Mouse (Mus musculus) liver, adult 2 months (tissue): ENCODE data around the gene Podn. TPM values are rescaled to one million over a fixed set of nuclear protein-coding genes. Genes with fewer than 3 reads are reported as not detected.
"Not testable (repeated sequence)": the region's sequence is repeated elsewhere in the genome, so short reads cannot be mapped to it uniquely, and the experiment has no call there.

Experiments
- DNase-seq: peaks from one replicate; pipeline ENCODE4 v3.0.0-alpha.2; 2011; ENCODE audit warnings: low read depth, low spot score; ENCODE audit errors: extremely low read depth
- H3K27ac ChIP-seq: fragments of 200-500 bp; replicated peaks from 2 replicates; pipeline ENCODE4 v1.5.1; 2012; ENCODE audit warnings: low read depth, mild to moderate bottlenecking, control low read depth, inconsistent platforms, low read length; ENCODE audit not compliant: insufficient read depth
- H3K27me3 ChIP-seq: fragments of 200-500 bp; 2 replicates; pipeline ENCODE4 v1.6.1; 2012; ENCODE audit warnings: mild to moderate bottlenecking, moderate library complexity, low read length, inconsistent platforms; ENCODE audit not compliant: control insufficient read depth, insufficient read depth
- H3K36me3 ChIP-seq: fragments of 200-500 bp; 2 replicates; pipeline ENCODE4 v1.6.1; 2012; ENCODE audit warnings: low read length, inconsistent platforms; ENCODE audit not compliant: control insufficient read depth, insufficient read depth
- H3K4me1 ChIP-seq: fragments of 200-500 bp; 2 replicates; pipeline ENCODE4 v1.6.1; 2011; ENCODE audit warnings: low read length; ENCODE audit not compliant: control insufficient read depth, insufficient read depth
- H3K4me3 ChIP-seq: fragments of 200-500 bp; 2 replicates; pipeline ENCODE4 v1.5.1; 2011; ENCODE audit warnings: low read depth, mild to moderate bottlenecking, control low read depth, low read length, moderate library complexity; ENCODE audit not compliant: insufficient read depth
- H3K79me2 ChIP-seq: fragments of 200-500 bp; 2 replicates; pipeline ENCODE4 v1.6.1; 2012; ENCODE audit warnings: inconsistent platforms, mild to moderate bottlenecking, low read length, moderate library complexity; ENCODE audit not compliant: control insufficient read depth, insufficient read depth
- H3K9ac ChIP-seq: fragments of 200-500 bp; 2 replicates; pipeline ENCODE4 v1.6.1; 2012; ENCODE audit warnings: low read depth, mild to moderate bottlenecking, control low read depth, inconsistent platforms, low read length
- CTCF ChIP-seq: fragments of 200-500 bp; IDR thresholded peaks from 2 replicates; pipeline ENCODE4 v1.5.1; 2011; ENCODE audit warnings: low read depth, low read length, control low read depth
- POLR2A ChIP-seq: fragments of 200-500 bp; IDR thresholded peaks from 2 replicates; pipeline ENCODE4 v1.6.1; 2011; ENCODE audit warnings: low read length, control low read depth; ENCODE audit not compliant: insufficient read depth; ENCODE audit errors: extremely low read depth
- WGBS: fragments of 180-500 bp; shearing (Covaris S2); methylation state at CpG from one replicate; pipeline ENCODE4 v1.1.7; 2018; 5-methylcytosine and 5-hydroxymethylcytosine counted together
- polyA plus RNA-seq: library from polyadenylated mRNA; depleted of rRNA; stranded (reverse); fragments of >200 nt; gene quantifications from 2 replicates; pipeline ENCODE4 v1.2.3, GENCODE M21; 2012; rRNA removed
- total RNA-seq: library from RNA; depleted of rRNA; stranded (reverse); fragments of >200 nt; gene quantifications from 2 replicates; pipeline ENCODE4 v1.2.3, GENCODE M21; 2014; rRNA removed

Gene Podn
- 1.9 and 2.7 TPM in 2 replicates for total RNA-seq
- polyA plus RNA-seq = 2.9 and 3.8 TPM in 2 replicates

GRCm38 (mm10) chr4:108096345-108096744 lies at the start of gene Podn:
Podn (minus strand) TSS chr4:108096445.
- H3K27me3 ChIP-seq = no peaks in the 10 kb centered on the region
- peak within 1 kb of the TSS; percentile 25 for H3K9ac ChIP-seq
- no peak for DNase-seq
- peaks cover 91% of the 10 kb centered on the region for H3K36me3 ChIP-seq
- WGBS = 76% methylated on average over 4 of the region's 4 CpGs
- H3K4me1 ChIP-seq = peaks cover 15% of the 10 kb centered on the region
- H3K27ac ChIP-seq = 0 out of 2 replicates have a peak within 1 kb of the TSS, but pooled peaks have one; percentile 18
- H3K79me2 ChIP-seq = no peaks in the 10 kb centered on the region
- TF ChIP-seq CTCF (no peak), POLR2A (no peak)
- H3K4me3 ChIP-seq = no peak within 1 kb of the TSS

GRCm38 (mm10) chr4:108145554-108145953 lies 49.3 kb upstream of the Podn start:
- not testable (repeated sequence) for DNase-seq, H3K36me3 ChIP-seq, H3K4me1 ChIP-seq, H3K4me3 ChIP-seq, H3K9ac ChIP-seq, H3K27me3 ChIP-seq, H3K27ac ChIP-seq, H3K79me2 ChIP-seq
- WGBS = 65% methylated on average over 3 of the region's 3 CpGs

- H3K4me1 ChIP-seq = peaks cover 10% of the 10 kb centered on the region
- no peaks in the 10 kb centered on the region for H3K36me3 ChIP-seq
- H3K9ac ChIP-seq = no peak within 1 kb of the TSS
- H3K27ac ChIP-seq = peak within 1 kb of the TSS; percentile 56
- 91% methylated on average over 1 of the region's 1 CpGs for WGBS
- no peak for DNase-seq
- TF ChIP-seq CTCF (no peak), POLR2A (no peak)
- no peaks in the 10 kb centered on the region for H3K79me2 ChIP-seq
- H3K4me3 ChIP-seq = no peak within 1 kb of the TSS
- H3K27me3 ChIP-seq = no peaks in the 10 kb centered on the region
Observed at GRCm38 (mm10) chr4:108144880-108145279, 48.6 kb upstream of the Podn start, which contains the start of gene Scp2. Scp2 (minus strand) TSS chr4:108144998.

GRCm38 (mm10) chr4:108143778-108144177 lies 47.5 kb upstream of the Podn start:
- H3K27me3 ChIP-seq = no peaks in the 10 kb centered on the region
- no peak overlapping the region for H3K4me3 ChIP-seq
- DNase-seq = peak; percentile 44
- TF ChIP-seq POLR2A (no peak), CTCF (no peak)
- H3K36me3 ChIP-seq = no peaks in the 10 kb centered on the region
- peaks cover 10% of the 10 kb centered on the region for H3K4me1 ChIP-seq
- no peak overlapping the region for H3K9ac ChIP-seq
- H3K27ac ChIP-seq = peak overlapping the region; percentile 20; the same call in 1 of the 2 replicates
- H3K79me2 ChIP-seq = no peaks in the 10 kb centered on the region

GRCm38 (mm10) chr4:108143178-108143577 lies 46.9 kb upstream of the Podn start:
- H3K9ac ChIP-seq, H3K4me3 ChIP-seq, H3K79me2 ChIP-seq, H3K27me3 ChIP-seq, H3K4me1 ChIP-seq, H3K36me3 ChIP-seq: not testable (repeated sequence)
- H3K27ac ChIP-seq = peak overlapping the region; percentile 20; the same call in 1 of the 2 replicates
- 51% methylated on average over 2 of the region's 2 CpGs for WGBS
- peak; percentile 62 for DNase-seq

- H3K79me2 ChIP-seq = no peaks in the 10 kb centered on the region
- H3K27me3 ChIP-seq = no peaks in the 10 kb centered on the region
- no peaks in the 10 kb centered on the region for H3K36me3 ChIP-seq
- H3K4me3 ChIP-seq = no peak overlapping the region
- H3K9ac ChIP-seq = peak overlapping the region; percentile 40; the same call in 1 of the 2 replicates
- H3K27ac ChIP-seq = peak overlapping the region; percentile 82
- peak; percentile 81 for DNase-seq
- TF ChIP-seq POLR2A (no peak), CTCF (no peak)
- H3K4me1 ChIP-seq = peaks cover 17% of the 10 kb centered on the region; the same call in 1 of the 2 replicates
- 24% methylated on average over 5 of the region's 5 CpGs for WGBS
Observed at GRCm38 (mm10) chr4:108136938-108137337, 40.7 kb upstream of the Podn start.
